8 mouse cellular contexts compared by ENCODE assay signal in the genomic region with DNA sequence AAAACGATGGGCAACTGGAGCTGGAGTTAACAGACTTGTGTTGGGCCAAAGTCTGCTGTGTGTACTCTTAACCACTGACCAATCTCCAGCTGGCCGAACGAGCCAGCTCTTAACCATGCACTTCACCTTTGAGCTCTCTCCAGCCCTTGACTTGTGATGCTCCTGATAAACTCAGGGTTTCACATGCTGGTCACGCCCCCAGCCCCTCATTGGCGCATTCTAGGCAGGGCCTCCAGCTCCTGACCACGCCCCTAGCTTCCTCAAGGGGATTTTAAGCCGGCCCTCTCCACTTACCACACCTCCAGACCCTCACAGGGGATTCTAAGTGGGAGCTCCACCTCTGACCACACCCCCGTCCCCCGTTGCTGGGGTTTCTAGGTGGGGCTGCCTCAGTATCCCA. TPM values are rescaled to one million over a fixed set of nuclear protein-coding genes. Genes with fewer than 3 reads are reported as not detected.
DNase-seq lines count a peak whose midpoint lies in the region; ATAC-seq lines count a peak whose summit lies in the region.
"Had no signal": no experiment of that assay in that cellular context is flagged by ENCODE, and none has a peak within 500 bp of the region (broad histone marks: within the 10 kb centered on the region; RNA-seq: fewer than 3 reads in every experiment).

No protein-coding gene starts in this region.

- DNase-seq in right cerebral cortex, postnatal 10 days (ENCODE audit: low spot score in 2 of 2): peak; percentile 68 to 71
- no peak for DNase-seq in right cerebral cortex, postnatal 36 days (ENCODE audit: low spot score in 2 of 2)
- DNase-seq in kidney, adult 9 months: peak; percentile 93
- peak; percentile 85 for DNase-seq in lung, postnatal 10 days
- DNase-seq in thymus, postnatal 10 days (ENCODE audit: low spot score in 2 of 2): peak; percentile 48 to 53
- DNase-seq in frontal cortex, adult 2 months (ENCODE audit: extremely low spot score in 1 of 2, low spot score in 1 of 2): no peak

- peak; percentile 36 for ATAC-seq in common myeloid progenitor, adult 5-6 weeks (replicated peaks; ENCODE audit: low read depth, poor library complexity, severe bottlenecking)

RNA-seq across cellular contexts. Expression of a gene that starts 4.7 kb away (rescaled TPM):
- total RNA-seq in common myeloid progenitor, adult 5-6 weeks (2017): 288 TPM in 2 replicates
- polyA plus RNA-seq in frontal cortex, adult 2 months (2012; rRNA removed): 706 and 773 TPM in 2 replicates

RNA-seq across cellular contexts. Expression of a gene that starts 12.7 kb away (rescaled TPM):
- 0.05 TPM in 1 of 2 replicates, not detected in the other for total RNA-seq in common myeloid progenitor, adult 5-6 weeks (2017)
- polyA plus RNA-seq in frontal cortex, adult 2 months (2012; rRNA removed): 16.0 and 20.3 TPM in 2 replicates
- total RNA-seq: neutrophil, adult 5-6 weeks had no signal

RNA-seq across cellular contexts. Expression of a gene that starts 17.8 kb away (rescaled TPM):
- not detected in 2 replicates for total RNA-seq in common myeloid progenitor, adult 5-6 weeks (2017)
- 5.7 and 6.2 TPM in 2 replicates for polyA plus RNA-seq in frontal cortex, adult 2 months (2012; rRNA removed)
- total RNA-seq: neutrophil, adult 5-6 weeks had no signal

RNA-seq across cellular contexts. Expression of a gene that starts 23.9 kb away (rescaled TPM):
- total RNA-seq in common myeloid progenitor, adult 5-6 weeks (2017): 398 and 403 TPM in 2 replicates
- polyA plus RNA-seq in frontal cortex, adult 2 months (2012; rRNA removed): 230 and 259 TPM in 2 replicates

RNA-seq across cellular contexts. Expression of a gene that starts 23.9 kb away (rescaled TPM):
- 29.8 and 37.1 TPM in 2 replicates for total RNA-seq in common myeloid progenitor, adult 5-6 weeks (2017)
- polyA plus RNA-seq in frontal cortex, adult 2 months (2012; rRNA removed): 72.2 and 75.1 TPM in 2 replicates

Comparison
In these comparisons a context has a peak if more than half of its experiments do, and no peak if none do; other contexts are left out.
1. DNase-seq: peak in right cerebral cortex, postnatal 10 days (2 of 2), kidney, adult 9 months (single experiment), lung, postnatal 10 days (single experiment) and thymus, postnatal 10 days (2 of 2); none in right cerebral cortex, postnatal 36 days (0 of 2) and frontal cortex, adult 2 months (0 of 2).